Mouse (Mus musculus) CH12.LX (cell line): ENCODE measurements at regions not wholly inside any gene's neighbourhood (a gene's known extent, or its start where the extent isn't known, plus 50 kb on each side); places are given as distances from the start of the nearest gene placed in this dataset.

Experiments
- CTCF ChIP-seq, 2 experiments: IDR thresholded peaks in 1 of 2; conservative IDR thresholded peaks in 1 of 2; 2 replicates each; pipeline ENCODE4 v1.5.1; 2011 to 2012; ENCODE audit warnings: low read depth in 2 of 2, low read length in 2 of 2, improper control_type of control experiment in 1 of 2, inconsistent platforms in 1 of 2, mild to moderate bottlenecking in 1 of 2, moderate library complexity in 1 of 2
- E2F4 ChIP-seq: IDR thresholded peaks from 2 replicates; pipeline ENCODE4 v1.6.1; 2011; ENCODE audit warnings: low read depth, low read length, improper control_type of control experiment; ENCODE audit not compliant: insufficient replicate concordance
- ELF1 ChIP-seq: IDR thresholded peaks from 2 replicates; pipeline ENCODE4 v1.6.1; 2014; ENCODE audit warnings: low read depth, mild to moderate bottlenecking, inconsistent platforms, low read length, improper control_type of control experiment
- EP300 ChIP-seq: IDR thresholded peaks from 2 replicates; pipeline ENCODE4 v1.6.1; 2011; ENCODE audit warnings: low read length, improper control_type of control experiment
- NRF1 ChIP-seq: IDR thresholded peaks from 2 replicates; pipeline ENCODE4 v1.6.1; 2014; ENCODE audit warnings: low read depth, mild to moderate bottlenecking, inconsistent platforms, low read length, improper control_type of control experiment, moderate library complexity
- POLR2A ChIP-seq: IDR thresholded peaks from 2 replicates; pipeline ENCODE4 v1.6.1; 2011; ENCODE audit warnings: low read depth, mild to moderate bottlenecking, improper control_type of control experiment, low read length
- POLR2AphosphoS2 ChIP-seq: IDR thresholded peaks from 2 replicates; pipeline ENCODE4 v1.6.1; 2011; ENCODE audit warnings: low read depth, low read length, improper control_type of control experiment
- SMC3 ChIP-seq: IDR thresholded peaks from 2 replicates; pipeline ENCODE4 v1.6.1; 2011; ENCODE audit warnings: low read depth, low read length, improper control_type of control experiment
- TCF12 ChIP-seq: IDR thresholded peaks from 2 replicates; pipeline ENCODE4 v1.6.1; 2014; ENCODE audit warnings: low read depth, mild to moderate bottlenecking, inconsistent platforms, low read length, improper control_type of control experiment
- USF2 ChIP-seq: conservative IDR thresholded peaks from 2 replicates; pipeline ENCODE4 v1.6.1; 2011; ENCODE audit warnings: low read depth, low read length, improper control_type of control experiment
- ZC3H11A ChIP-seq: IDR thresholded peaks from 2 replicates; pipeline ENCODE4 v1.6.1; 2012; ENCODE audit warnings: low read depth, mild to moderate bottlenecking, inconsistent platforms, low read length, improper control_type of control experiment
- ZKSCAN1 ChIP-seq: IDR thresholded peaks from 2 replicates; pipeline ENCODE4 v1.6.1; 2012; ENCODE audit warnings: low read depth, inconsistent platforms, low read length, improper control_type of control experiment, borderline replicate concordance

DNA sequence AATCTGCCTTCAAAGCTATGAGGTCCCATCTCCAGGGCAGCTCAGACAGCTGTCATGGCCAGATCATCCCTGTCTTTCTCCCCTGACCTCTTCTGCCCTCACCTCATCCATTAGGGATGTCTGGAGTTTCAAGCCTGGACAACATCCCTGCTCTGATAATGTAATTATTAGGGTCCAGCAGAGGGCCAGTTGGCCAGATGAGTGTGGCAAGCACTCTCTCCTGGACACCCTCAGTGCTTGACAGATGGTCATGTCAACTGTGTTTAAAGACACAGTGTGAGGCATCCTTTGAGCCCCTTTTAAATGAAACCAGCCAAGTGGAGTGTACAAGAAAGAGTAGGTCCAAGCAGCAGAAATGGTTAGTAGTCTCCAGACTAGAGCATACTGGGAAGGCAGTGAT lies 95.9 kb upstream of the Ttc29 start:
- TF ChIP-seq ELF1 (no peak), USF2 (no peak), ZC3H11A (no peak), E2F4 (no peak), CTCF (conservative IDR thresholded peaks at IDR 0.05 in 1 of 2, IDR thresholded peaks at IDR 0.05 in 1 of 2; ENCODE audit: low read depth in 2 of 2, low read length in 2 of 2) (no peak), EP300 (no peak), ZKSCAN1 (no peak), POLR2AphosphoS2 (no peak), NRF1 (no peak), SMC3 (no peak), POLR2A (no peak), TCF12 (no peak)
